35 mouse cellular contexts compared by ENCODE assay signal in genomic region chr9:96532531-96532930, GRCm38 (mm10). TPM values are rescaled to one million over a fixed set of nuclear protein-coding genes. Genes with fewer than 3 reads are reported as not detected.
DNase-seq lines count a peak whose midpoint lies in the region; ATAC-seq and TF ChIP-seq lines count a peak whose summit lies in the region.
"Had no signal": no experiment of that assay in that cellular context is flagged by ENCODE, and none has a peak within 500 bp of the region (broad histone marks: within the 10 kb centered on the region; RNA-seq: fewer than 3 reads in every experiment).

No protein-coding gene starts in this region.

- 0 out of 2 replicates have a peak overlapping the region, but pooled peaks have one; percentile 33 for H3K9ac ChIP-seq in heart, embryonic 13.5 days
- H3K9ac ChIP-seq in lung, embryonic 16.5 days (ENCODE audit: low read length), result no peak overlapping the region
- H3K9ac ChIP-seq: forebrain, embryonic 13.5 days; liver, embryonic 15.5 days; midbrain, embryonic 15.5 days had no signal

- H3K36me3 ChIP-seq in heart, embryonic 13.5 days, result no peaks in the 10 kb centered on the region
- no peaks in the 10 kb centered on the region for H3K36me3 ChIP-seq in lung, embryonic 16.5 days (ENCODE audit: control insufficient read depth, insufficient read depth, low read length)
- H3K36me3 ChIP-seq: hindbrain, embryonic 10.5 days; liver, embryonic 15.5 days; midbrain, embryonic 10.5 days; midbrain, embryonic 15.5 days had no signal

- WGBS in heart, embryonic 13.5 days, result 75% methylated on average over 4 of the region's 4 CpGs
- 30% methylated on average over 4 of the region's 4 CpGs for WGBS in lung, embryonic 16.5 days
- 57% methylated on average over 4 of the region's 4 CpGs for WGBS in lung, adult 2 months

- no peak overlapping the region for H3K4me3 ChIP-seq in heart, embryonic 13.5 days
- H3K4me3 ChIP-seq in lung, embryonic 16.5 days (ENCODE audit: low read length), result no peak overlapping the region
- H3K4me3 ChIP-seq in lung, adult 2 months (replicated peaks; ENCODE audit: extremely low read depth, low read depth, low read length), result no peak overlapping the region
- H3K4me3 ChIP-seq: forebrain, embryonic 13.5 days; hindbrain, embryonic 10.5 days; layer of hippocampus, adult 2 months; liver, embryonic 15.5 days; midbrain, embryonic 10.5 days; midbrain, embryonic 15.5 days had no signal

- TF ChIP-seq POLR2A in lung, adult 2 months (IDR thresholded peaks at IDR 0.05; ENCODE audit: borderline replicate concordance, extremely low read depth, low read depth, low read length), result no peak

- H3K9me3 ChIP-seq in heart, embryonic 13.5 days, result no peaks in the 10 kb centered on the region
- H3K9me3 ChIP-seq in lung, embryonic 16.5 days (ENCODE audit: control insufficient read depth, low read length), result no peaks in the 10 kb centered on the region
- H3K9me3 ChIP-seq: forebrain, embryonic 13.5 days; hindbrain, embryonic 10.5 days; liver, embryonic 15.5 days; midbrain, embryonic 10.5 days; midbrain, embryonic 15.5 days had no signal

- no peak for ATAC-seq in heart, embryonic 13.5 days (ENCODE audit: extremely low read depth, insufficient number of reproducible peaks, low FRiP score, low TSS enrichment)
- no peak for ATAC-seq in lung, embryonic 16.5 days (ENCODE audit: low read depth)
- ATAC-seq in megakaryocyte progenitor cell, adult 5-6 weeks (replicated peaks; ENCODE audit: poor library complexity), result no peak
- ATAC-seq: CD4-positive, CD25-positive, alpha-beta regulatory T cell, adult 4 months; forebrain, embryonic 13.5 days; hindbrain, embryonic 16.5 days; midbrain, embryonic 15.5 days had no signal

- no peak for TF ChIP-seq CTCF in lung, adult 2 months (IDR thresholded peaks at IDR 0.05; ENCODE audit: insufficient read depth, low read length)

- H3K27ac ChIP-seq in heart, embryonic 13.5 days (replicated peaks), result no peak overlapping the region
- peak overlapping the region; percentile 55 for H3K27ac ChIP-seq in lung, embryonic 16.5 days (ENCODE audit: low read length)
- H3K27ac ChIP-seq: forebrain, embryonic 13.5 days; hindbrain, embryonic 10.5 days; layer of hippocampus, adult 2 months; liver, embryonic 15.5 days; midbrain, embryonic 10.5 days; midbrain, embryonic 15.5 days had no signal

- intact Hi-C loops in heart, postnatal 10 days (cut with DNase I), result no loop called here

- H3K27me3 ChIP-seq in heart, embryonic 13.5 days (replicated peaks), result no peaks in the 10 kb centered on the region
- H3K27me3 ChIP-seq in lung, embryonic 16.5 days (ENCODE audit: control insufficient read depth, insufficient read depth, low read depth, low read length), result no peaks in the 10 kb centered on the region
- H3K27me3 ChIP-seq: forebrain, embryonic 13.5 days; liver, embryonic 15.5 days; midbrain, embryonic 15.5 days had no signal

- no peak for DNase-seq in heart, postnatal 10 days
- no peak for DNase-seq in lung, adult 2 months
- DNase-seq in lung, postnatal 36 days, result peak; percentile 19
- DNase-seq in liver, result no peak
- DNase-seq: adrenal gland, postnatal 14 days; cerebellum, adult 11 months; cerebellum, adult 9-10 months; embryo, embryonic 11 days; gastrocnemius, postnatal 25 days; heart, adult 18-20 months; kidney, adult 18-20 months; kidney, postnatal 36 days; left cerebral cortex, postnatal 4 days; right cerebral cortex, adult 18-20 months; thymus, postnatal 4 days had no signal

- H3K4me1 ChIP-seq in heart, embryonic 13.5 days, result peaks cover 13% of the 10 kb centered on the region
- H3K4me1 ChIP-seq in lung, embryonic 16.5 days (replicated peaks; ENCODE audit: control insufficient read depth, insufficient read depth, low read length), result peaks cover 25% of the 10 kb centered on the region
- H3K4me1 ChIP-seq in lung, adult 2 months (ENCODE audit: control insufficient read depth, insufficient read depth, low read length), result peaks cover 16% of the 10 kb centered on the region

- no peak overlapping the region for H3K4me2 ChIP-seq in heart, embryonic 13.5 days
- H3K4me2 ChIP-seq in lung, embryonic 16.5 days (ENCODE audit: low read depth, low read length), result no peak overlapping the region
- H3K4me2 ChIP-seq: forebrain, embryonic 13.5 days; heart, embryonic 11.5 days; liver, embryonic 15.5 days; midbrain, embryonic 15.5 days had no signal

RNA-seq across cellular contexts. Expression of gene Gm28729, which starts 7.5 kb away (rescaled TPM):
- not detected in 2 replicates for polyA plus RNA-seq in heart, embryonic 13.5 days (2015; fragmentation: Nextera tagmentation; extraction: Ambion mirVana)
- total RNA-seq in heart, postnatal 10 days (2021), result not detected
- 1.7 and 2.0 TPM in 2 replicates for polyA plus RNA-seq in lung, embryonic 16.5 days (2015; fragmentation: Nextera tagmentation; extraction: Ambion mirVana)
- 2.2 and 2.8 TPM in 2 replicates for polyA plus RNA-seq in lung, adult 2 months (2012; rRNA removed)
- total RNA-seq in megakaryocyte progenitor cell, adult 5-6 weeks (2015), result not detected in 2 replicates
- total RNA-seq in megakaryocyte progenitor cell, adult 5-6 weeks (2017), result 0.24 TPM in 1 of 2 replicates, not detected in the other
- total RNA-seq: adrenal gland, postnatal 14 days; heart, adult 18-20 months; liver, adult 2 months; neutrophil, adult 5-6 weeks had no signal
- polyA plus RNA-seq: CD4-positive, CD25-positive, alpha-beta regulatory T cell, adult 4 months; heart, embryonic 11.5 days; heart, postnatal 0 days; intestine, embryonic 14.5 days; kidney, embryonic 16.5 days; liver, adult 2 months; midbrain, embryonic 10.5 days; neural tube, embryonic 11.5 days; spleen, adult 2 months; thymus, postnatal 0 days had no signal

RNA-seq across cellular contexts. Expression of gene Rnf7, which starts 54.1 kb away (rescaled TPM):
- 208 and 243 TPM in 2 replicates for polyA plus RNA-seq in heart, embryonic 13.5 days (2015; fragmentation: Nextera tagmentation; extraction: Ambion mirVana)
- 10 to 100 TPM; 80.4 to 85.9 TPM for total RNA-seq in heart, postnatal 10 days (2021)
- 189 and 195 TPM in 2 replicates for polyA plus RNA-seq in lung, embryonic 16.5 days (2015; fragmentation: Nextera tagmentation; extraction: Ambion mirVana)
- polyA plus RNA-seq in lung, adult 2 months (2012; rRNA removed), result 183 and 200 TPM in 2 replicates
- total RNA-seq in megakaryocyte progenitor cell, adult 5-6 weeks (2015), result 133 and 138 TPM in 2 replicates
- 52.0 and 52.2 TPM in 2 replicates for total RNA-seq in megakaryocyte progenitor cell, adult 5-6 weeks (2017)
